Mouse (Mus musculus) cerebellum, adult 2 months (tissue): ENCODE results near the gene Prr5l. TPM values are rescaled to one million over a fixed set of nuclear protein-coding genes. Genes with fewer than 3 reads are reported as not detected.
"Not testable (repeated sequence)": the region's sequence is repeated elsewhere in the genome, so short reads cannot be mapped to it uniquely, and the experiment has no call there.

ENCODE experiments used
- DNase-seq, 2 experiments: peaks; one replicate each; pipeline ENCODE4 v3.0.0; 2021
- H3K27ac ChIP-seq: fragments of 200-500 bp; 2 replicates; pipeline ENCODE4 v1.5.1; 2012; ENCODE audit warnings: low read length, control low read depth, inconsistent platforms; ENCODE audit not compliant: insufficient read depth
- H3K27me3 ChIP-seq: fragments of 200-500 bp; 2 replicates; pipeline ENCODE4 v1.6.1; 2012; ENCODE audit warnings: inconsistent platforms, mild to moderate bottlenecking, low read length, moderate library complexity; ENCODE audit not compliant: control insufficient read depth, insufficient read depth
- H3K4me1 ChIP-seq: fragments of 200-500 bp; 2 replicates; pipeline ENCODE4 v1.6.1; 2011; ENCODE audit warnings: low read length; ENCODE audit not compliant: control insufficient read depth, insufficient read depth
- H3K4me3 ChIP-seq: fragments of 200-500 bp; replicated peaks from 2 replicates; pipeline ENCODE3; 2011; ENCODE audit warnings: mild to moderate bottlenecking, low read depth, low read length, control low read depth; ENCODE audit not compliant: insufficient read depth
- CTCF ChIP-seq: fragments of 200-500 bp; IDR thresholded peaks from 2 replicates; pipeline ENCODE4 v1.5.1; 2011; ENCODE audit warnings: low read depth, mild to moderate bottlenecking, control low read depth, low read length, moderate library complexity, borderline replicate concordance; ENCODE audit not compliant: insufficient read depth
- POLR2A ChIP-seq: fragments of 200-500 bp; IDR thresholded peaks from 2 replicates; pipeline ENCODE4 v1.6.1; 2011; ENCODE audit warnings: low read length, control low read depth, borderline replicate concordance; ENCODE audit not compliant: insufficient read depth
- WGBS: fragments of 180-500 bp; shearing (Covaris S2); methylation state at CpG from one replicate; pipeline ENCODE4 v1.1.7; 2018; 5-methylcytosine and 5-hydroxymethylcytosine counted together
- polyA plus RNA-seq: library from polyadenylated mRNA; depleted of rRNA; stranded (reverse); fragments of >200 nt; gene quantifications from 2 replicates; pipeline ENCODE4 v1.2.3, GENCODE M21; 2012

The Prr5l gene
- polyA plus RNA-seq, 1 experiment, result 37.8 TPM

DNA sequence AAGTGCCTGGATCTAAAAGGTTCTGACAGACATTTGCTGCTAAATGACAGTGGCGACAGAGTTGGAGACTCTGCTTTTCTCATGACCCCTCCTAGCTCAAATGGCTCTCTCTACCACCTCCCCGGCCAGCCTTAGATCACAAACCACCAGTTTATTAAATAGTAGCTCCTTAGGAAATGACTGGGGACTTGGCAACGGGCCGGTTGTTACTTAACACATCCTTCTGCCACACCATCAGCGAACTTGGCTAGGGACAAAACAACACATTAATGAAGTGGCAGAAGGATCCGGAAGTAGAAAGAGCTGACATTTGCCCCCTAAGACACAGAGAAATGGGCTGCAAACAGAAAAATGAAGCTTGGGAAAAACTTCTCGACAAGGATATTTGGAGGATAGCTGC lies 130.4 kb downstream of the Prr5l start:
- WGBS, result 49% methylated on average over 7 of the region's 7 CpGs
- Histone ChIP-seq H3K4me1 (no peaks in the 10 kb centered on the region), H3K27me3 (no peaks in the 10 kb centered on the region; the same call in 1 of the 2 replicates), H3K4me3 (no peak overlapping the region), H3K27ac (no peak overlapping the region)
- TF ChIP-seq POLR2A, result no peak
- no peak for TF ChIP-seq CTCF
- no peak for DNase-seq

DNA sequence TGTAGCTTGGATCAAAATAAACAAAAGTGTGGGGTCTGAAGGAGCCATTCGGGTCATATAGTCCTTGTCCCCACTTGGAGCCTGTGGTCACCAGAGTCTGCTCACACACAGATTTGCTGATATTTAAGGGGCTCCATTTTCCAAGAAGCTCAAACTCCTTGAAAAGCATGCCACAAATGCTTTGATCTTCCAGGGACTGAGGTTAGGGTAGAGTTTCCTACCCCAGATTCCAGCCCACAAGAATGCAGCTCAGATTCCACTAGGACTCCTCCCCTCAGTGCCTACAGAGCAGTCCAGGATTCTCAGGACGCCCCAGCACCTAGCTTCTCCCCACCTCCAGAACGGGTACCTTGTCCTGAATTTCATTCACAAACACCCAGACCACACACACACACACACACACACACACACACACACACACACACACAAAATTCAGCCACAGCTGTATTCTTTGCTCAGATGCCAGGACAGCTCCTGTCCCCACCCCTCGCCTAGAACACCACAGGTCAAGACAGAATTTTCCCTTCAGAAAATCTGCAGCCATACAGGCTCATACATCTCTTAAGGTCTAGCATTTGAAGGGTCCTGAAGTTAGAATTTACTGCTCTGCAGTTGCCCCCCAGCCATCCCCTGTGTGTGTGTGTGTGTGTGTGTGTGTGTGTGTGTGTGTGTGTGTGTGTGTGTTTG lies 131.4 kb downstream of the Prr5l start:
- 76% methylated on average over 4 of the region's 4 CpGs for WGBS
- TF ChIP-seq POLR2A (no peak), CTCF (no peak)
- no peaks in the 10 kb centered on the region for H3K4me1 ChIP-seq
- H3K27ac ChIP-seq, result no peak overlapping the region
- no peak overlapping the region for H3K4me3 ChIP-seq
- no peak for DNase-seq
- H3K27me3 ChIP-seq, result no peaks in the 10 kb centered on the region; the same call in 1 of the 2 replicates

DNA sequence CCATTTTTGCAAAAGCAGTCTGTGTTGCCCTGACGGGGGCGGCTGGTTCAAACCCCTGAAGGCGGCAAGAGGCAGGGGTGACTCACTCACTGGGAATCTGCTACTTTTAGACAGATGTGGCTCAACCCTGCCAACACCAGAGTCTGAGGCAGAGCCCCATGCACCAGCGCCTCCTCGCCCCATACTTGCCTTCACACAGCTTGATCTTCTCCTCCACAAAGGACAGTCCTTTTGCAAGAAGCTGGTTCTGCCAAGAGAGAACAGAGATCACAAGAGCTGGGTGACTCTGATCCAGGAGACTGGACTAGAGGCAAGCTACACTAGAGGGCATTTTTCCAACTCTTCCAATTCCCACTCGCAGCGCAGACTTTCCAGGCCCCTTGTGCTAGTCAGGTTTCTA lies 136.3 kb downstream of the Prr5l start:
- no peak for TF ChIP-seq POLR2A
- no peak for TF ChIP-seq CTCF
- Histone ChIP-seq H3K27ac (no peak overlapping the region), H3K4me3 (no peak overlapping the region), H3K4me1 (peaks cover 4% of the 10 kb centered on the region), H3K27me3 (no peaks in the 10 kb centered on the region)
- 83% methylated on average over 7 of the region's 7 CpGs for WGBS
- no peak for DNase-seq

DNA sequence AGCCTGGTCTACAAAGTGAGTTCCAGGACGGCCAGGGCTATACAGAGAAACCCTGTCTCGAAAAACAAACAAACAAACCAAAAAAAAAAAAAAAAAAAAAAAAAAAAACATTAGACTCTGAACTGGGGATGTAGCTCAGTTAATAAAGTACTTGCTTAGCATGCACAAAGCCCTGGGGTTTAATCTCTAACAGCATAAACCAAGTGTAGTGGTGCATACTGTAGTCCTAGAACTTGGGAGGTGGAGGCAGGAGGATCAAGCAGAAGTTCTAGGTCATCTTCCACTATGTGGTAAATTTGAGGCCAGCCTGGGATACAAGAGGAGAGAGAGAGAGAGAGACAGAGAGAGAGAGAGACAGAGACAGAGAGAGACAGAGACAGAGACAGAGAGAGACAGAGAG lies 137.2 kb downstream of the Prr5l start:
- not testable (repeated sequence) for H3K27ac ChIP-seq, DNase-seq, H3K4me3 ChIP-seq, H3K27me3 ChIP-seq, H3K4me1 ChIP-seq
- WGBS, result 83% methylated on average over 2 of the region's 2 CpGs

DNA sequence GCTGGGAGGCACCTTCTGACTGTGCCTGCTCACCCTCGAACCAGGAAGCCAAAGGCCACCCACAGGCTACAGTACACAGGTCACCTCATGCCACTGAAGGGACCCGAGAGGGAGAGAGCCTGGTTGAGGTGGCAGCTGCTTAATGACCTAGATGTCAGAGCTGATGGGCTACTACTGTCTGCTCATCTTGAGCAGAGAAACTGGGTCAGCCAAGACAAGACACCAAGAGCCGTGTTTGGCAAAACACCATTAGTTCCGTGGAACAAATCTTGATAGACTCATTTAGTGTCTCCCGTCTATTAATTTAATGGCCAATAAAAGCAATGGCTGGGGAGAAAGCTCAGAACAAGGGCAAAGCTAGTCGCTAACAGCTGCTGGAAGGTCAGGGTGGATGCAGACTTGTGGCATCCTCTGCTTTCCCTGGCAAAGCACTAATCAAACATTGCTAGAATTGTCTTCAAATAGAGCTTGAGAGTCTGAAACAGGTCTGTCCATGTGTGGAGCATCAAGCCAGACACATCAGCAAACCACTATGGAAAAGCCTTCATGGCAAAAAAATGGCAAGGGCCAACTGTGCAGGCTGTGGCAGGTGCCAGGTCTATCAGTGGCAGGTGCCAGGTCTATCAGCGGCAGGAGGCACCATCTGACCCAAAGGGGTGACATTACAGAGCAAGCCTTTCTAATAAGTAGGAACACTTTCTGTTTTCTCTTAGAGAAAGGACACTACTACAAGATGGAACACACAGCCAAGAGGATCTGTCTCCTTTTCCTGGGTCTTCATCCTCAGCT lies 140.6 kb downstream of the Prr5l start:
- TF ChIP-seq POLR2A (no peak), CTCF (no peak)
- H3K27me3 ChIP-seq, result no peaks in the 10 kb centered on the region
- DNase-seq, result peak; percentile 27 to 53
- 33% methylated on average over 7 of the region's 7 CpGs for WGBS
- H3K4me3 ChIP-seq, result no peak overlapping the region
- H3K4me1 ChIP-seq, result peaks cover 4% of the 10 kb centered on the region
- no peak overlapping the region for H3K27ac ChIP-seq

DNA sequence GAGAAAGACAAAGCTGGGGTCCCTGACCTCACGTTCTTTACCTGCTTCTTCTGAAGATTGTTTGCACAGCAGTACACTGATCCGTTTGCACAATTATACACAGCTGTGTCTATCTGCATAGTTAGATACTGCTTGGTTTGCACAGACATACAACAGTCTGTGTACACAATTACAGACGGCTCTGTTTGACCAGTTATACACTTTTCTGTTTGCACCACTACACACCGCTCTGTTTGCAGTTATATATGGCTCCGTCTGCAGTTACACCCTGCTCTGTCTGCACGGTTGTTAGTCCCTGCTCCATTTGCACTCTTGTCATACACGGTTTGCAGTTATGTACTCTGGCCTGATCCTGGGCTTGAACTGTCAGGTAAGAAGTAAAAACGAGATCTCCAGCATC lies 141.2 kb downstream of the Prr5l start:
- H3K27me3 ChIP-seq, result no peaks in the 10 kb centered on the region
- no peak for TF ChIP-seq POLR2A
- no peak for TF ChIP-seq CTCF
- H3K4me1 ChIP-seq, result peaks cover 4% of the 10 kb centered on the region
- H3K27ac ChIP-seq, result no peak overlapping the region
- H3K4me3 ChIP-seq, result no peak overlapping the region
- DNase-seq, result no peak
- 92% methylated on average over 8 of the region's 8 CpGs for WGBS

DNA sequence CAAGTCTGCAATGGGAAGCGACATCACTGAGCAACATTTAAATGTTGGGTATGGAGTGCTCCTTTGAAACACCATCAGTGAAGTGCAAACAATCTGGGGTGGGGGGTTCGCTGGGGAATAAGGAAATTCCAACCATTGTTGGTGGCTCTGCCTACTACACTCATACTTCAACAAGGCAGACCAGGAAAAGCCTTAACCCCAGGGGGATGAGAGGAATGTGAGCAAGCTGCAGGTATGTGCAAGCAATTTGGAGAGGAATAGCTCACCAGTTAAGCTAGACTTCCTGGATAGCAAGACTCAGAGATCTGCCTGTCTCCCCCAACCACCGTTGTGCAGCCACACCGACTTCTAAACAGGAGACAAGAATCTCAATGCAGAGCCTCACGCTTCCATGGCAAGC lies 142.9 kb downstream of the Prr5l start:
- Histone ChIP-seq H3K4me3 (no peak overlapping the region), H3K27ac (no peak overlapping the region), H3K4me1 (peaks cover 4% of the 10 kb centered on the region), H3K27me3 (no peaks in the 10 kb centered on the region)
- WGBS, result 94% methylated on average over 5 of the region's 5 CpGs
- DNase-seq, result no peak
- no peak for TF ChIP-seq CTCF
- TF ChIP-seq POLR2A, result no peak

DNA sequence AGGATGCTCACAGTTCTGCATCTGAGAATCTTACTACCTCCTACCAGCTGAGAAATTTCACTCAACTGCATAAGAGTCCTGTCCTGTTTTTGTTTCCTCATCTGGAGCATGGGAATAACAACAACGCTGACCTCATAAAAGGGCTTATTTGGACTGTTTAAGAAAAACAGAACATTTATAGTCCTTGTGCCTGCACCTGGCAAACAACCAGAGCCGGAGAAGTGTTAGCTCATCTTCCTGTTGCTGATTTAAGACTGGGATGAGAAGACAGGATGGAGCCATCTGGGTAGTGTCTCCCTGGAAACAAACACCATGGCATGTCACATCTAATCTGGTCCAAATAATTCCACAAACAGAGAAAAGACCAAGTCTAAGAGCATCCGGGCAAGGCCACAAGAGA lies 149.3 kb downstream of the Prr5l start:
- Histone ChIP-seq H3K27ac (no peak overlapping the region), H3K4me1 (no peaks in the 10 kb centered on the region), H3K4me3 (no peak overlapping the region), H3K27me3 (no peaks in the 10 kb centered on the region)
- 36% methylated on average over 3 of the region's 3 CpGs for WGBS
- TF ChIP-seq CTCF, result no peak
- no peak for TF ChIP-seq POLR2A
- peak in 1 of 2 experiments; percentile 18 for DNase-seq
